Comparison of ENCODE assay signal across 10 mouse cellular contexts in genomic region chr10:59864232-59864875, GRCm38 (mm10). TPM values are rescaled to one million over a fixed set of nuclear protein-coding genes. Genes with fewer than 3 reads are reported as not detected.
DNase-seq lines count a peak whose midpoint lies in the region; ATAC-seq and TF ChIP-seq lines count a peak whose summit lies in the region.
"Had no signal": no experiment of that assay in that cellular context is flagged by ENCODE, and none has a peak within 500 bp of the region (broad histone marks: within the 10 kb centered on the region; RNA-seq: fewer than 3 reads in every experiment).

No protein-coding gene starts in this region.

- H3K4me3 ChIP-seq in kidney, embryonic 15.5 days (replicated peaks): no peak overlapping the region
- H3K4me3 ChIP-seq in kidney, adult 2 months (ENCODE audit: insufficient read depth, low read depth, low read length): no peak overlapping the region
- peak overlapping the region; percentile 57 for H3K4me3 ChIP-seq in E14TG2a.4 (replicated peaks; ENCODE audit: low read length)
- H3K4me3 ChIP-seq in hindbrain, embryonic 14.5 days (replicated peaks; ENCODE audit: low read length): no peak overlapping the region
- H3K4me3 ChIP-seq in myocyte: no peak overlapping the region
- H3K4me3 ChIP-seq: erythroblast, embryonic 14.5 days had no signal

- H3K27ac ChIP-seq in kidney, embryonic 15.5 days: peak overlapping the region; percentile 59
- no peak overlapping the region for H3K27ac ChIP-seq in kidney, adult 2 months (ENCODE audit: insufficient read depth, low read depth, low read length)
- no peak overlapping the region for H3K27ac ChIP-seq in hindbrain, embryonic 14.5 days

- no peaks in the 10 kb centered on the region for H3K79me2 ChIP-seq in myocyte (ENCODE audit: control insufficient read depth, insufficient read depth)

- H3K4me1 ChIP-seq in kidney, embryonic 15.5 days: peaks cover 27% of the 10 kb centered on the region
- H3K4me1 ChIP-seq in kidney, adult 2 months (ENCODE audit: control insufficient read depth, insufficient read depth, low read length): no peaks in the 10 kb centered on the region
- peaks cover 75% of the 10 kb centered on the region for H3K4me1 ChIP-seq in E14TG2a.4 (replicated peaks; ENCODE audit: low read depth, low read length)
- peaks cover 14% of the 10 kb centered on the region; the same call in 1 of the 2 replicates for H3K4me1 ChIP-seq in hindbrain, embryonic 14.5 days (replicated peaks; ENCODE audit: control insufficient read depth, insufficient read depth, low read length)

- no peaks in the 10 kb centered on the region for H3K27me3 ChIP-seq in kidney, embryonic 15.5 days
- H3K27me3 ChIP-seq in kidney, adult 2 months (replicated peaks; ENCODE audit: control insufficient read depth, insufficient read depth, low read length): no peaks in the 10 kb centered on the region
- H3K27me3 ChIP-seq in E14TG2a.4 (ENCODE audit: insufficient read depth, low read length): 0 out of 2 replicates have a peak, but pooled peaks cover 2% of the 10 kb centered on the region
- no peaks in the 10 kb centered on the region for H3K27me3 ChIP-seq in hindbrain, embryonic 14.5 days (ENCODE audit: control insufficient read depth, insufficient read depth, low read length)
- H3K27me3 ChIP-seq in myocyte (ENCODE audit: control insufficient read depth, insufficient read depth, insufficient read length): no peaks in the 10 kb centered on the region

- DNase-seq in kidney, adult 2 months: no peak
- no peak for DNase-seq in hindbrain, embryonic 14.5 days (ENCODE audit: low spot score)
- DNase-seq in ovary, postnatal 14 days (ENCODE audit: low spot score): no peak
- no peak for DNase-seq in left cerebral cortex, adult 8-10 months (ENCODE audit: low spot score in 2 of 2)
- no peak for DNase-seq in cerebellum, postnatal 4 days (ENCODE audit: low spot score in 2 of 2)

- 64% methylated on average over 19 of the region's 19 CpGs for WGBS in kidney, embryonic 15.5 days
- WGBS in kidney, adult 2 months: 77% methylated on average over 19 of the region's 19 CpGs
- WGBS in hindbrain, embryonic 14.5 days: 48% methylated on average over 19 of the region's 19 CpGs

- no peaks in the 10 kb centered on the region for H3K9me3 ChIP-seq in kidney, embryonic 15.5 days (replicated peaks)
- H3K9me3 ChIP-seq in E14TG2a.4 (ENCODE audit: low read length): no peaks in the 10 kb centered on the region
- H3K9me3 ChIP-seq in hindbrain, embryonic 14.5 days (ENCODE audit: control insufficient read depth, low read length): no peaks in the 10 kb centered on the region
- H3K9me3 ChIP-seq: G1E had no signal

- TF ChIP-seq POLR2A in kidney, adult 2 months (IDR thresholded peaks at IDR 0.05; ENCODE audit: low read depth, low read length): no peak
- TF ChIP-seq POLR2A in myocyte (IDR thresholded peaks at IDR 0.05; ENCODE audit: insufficient read length, low read depth): peak; percentile 25

- no peak for ATAC-seq in kidney, embryonic 15.5 days (replicated peaks; ENCODE audit: low FRiP score)
- peak; percentile 37; the same call in 1 of the 2 replicates for ATAC-seq in hindbrain, embryonic 14.5 days (ENCODE audit: low FRiP score)

- H3K4me2 ChIP-seq in kidney, embryonic 15.5 days: no peak overlapping the region
- H3K4me2 ChIP-seq in hindbrain, embryonic 14.5 days (replicated peaks): no peak overlapping the region
- H3K4me2 ChIP-seq in myocyte (ENCODE audit: low read depth): no peak overlapping the region

- H3K9ac ChIP-seq in kidney, embryonic 15.5 days: no peak overlapping the region
- no peak overlapping the region for H3K9ac ChIP-seq in hindbrain, embryonic 14.5 days

- no peak overlapping the region for H3ac ChIP-seq in myocyte (ENCODE audit: control insufficient read depth, insufficient read length)

- TF ChIP-seq CTCF in kidney, adult 2 months (conservative IDR thresholded peaks at IDR 0.05; ENCODE audit: insufficient read depth, insufficient read length, low read depth, low read length): no peak
- TF ChIP-seq CTCF in E14TG2a.4 (conservative IDR thresholded peaks at IDR 0.05; ENCODE audit: low read length): no peak

- peaks cover 4% of the 10 kb centered on the region; the same call in 1 of the 2 replicates for H3K36me3 ChIP-seq in kidney, embryonic 15.5 days
- no peaks in the 10 kb centered on the region for H3K36me3 ChIP-seq in kidney, adult 2 months (ENCODE audit: control insufficient read depth, insufficient read depth, low read length)
- H3K36me3 ChIP-seq in E14TG2a.4 (ENCODE audit: insufficient read depth, low read length) (no peaks in the 10 kb centered on the region), myocyte (ENCODE audit: control insufficient read depth, insufficient read depth) (no peaks in the 10 kb centered on the region)
- H3K36me3 ChIP-seq in hindbrain, embryonic 14.5 days (replicated peaks; ENCODE audit: control insufficient read depth, insufficient read depth): no peaks in the 10 kb centered on the region

TF ChIP-seq in myocyte, 11 proteins besides CTCF, POLR2A, EP300 and RAD21:
- TF ChIP-seq MYOG (IDR thresholded peaks at IDR 0.05; ENCODE audit: control insufficient read depth in 1 of 3, insufficient read depth in 1 of 3, insufficient read length in 2 of 3, low read depth in 2 of 3) (no peak), POLR2AphosphoS2 (IDR thresholded peaks at IDR 0.05; ENCODE audit: insufficient read length, low read depth) (no peak), CEBPB (IDR thresholded peaks at IDR 0.05; ENCODE audit: insufficient read depth, poor library complexity, severe bottlenecking) (no peak), USF1 (IDR thresholded peaks at IDR 0.05; ENCODE audit: low read depth) (no peak), REST (IDR thresholded peaks at IDR 0.05; ENCODE audit: insufficient read depth, insufficient read length) (no peak), MAX (IDR thresholded peaks at IDR 0.05; ENCODE audit: low read depth) (no peak), E2F4 (IDR thresholded peaks at IDR 0.05; ENCODE audit: insufficient read depth) (no peak), TCF12 (IDR thresholded peaks at IDR 0.05; ENCODE audit: insufficient read depth, poor library complexity, severe bottlenecking) (no peak), TCF3 (IDR thresholded peaks at IDR 0.05; ENCODE audit: insufficient read length, low read depth) (no peak), SRF (IDR thresholded peaks at IDR 0.05; ENCODE audit: control insufficient read depth, insufficient read length, low read depth) (no peak), MYOD1 (IDR thresholded peaks at IDR 0.05; ENCODE audit: control insufficient read depth in 1 of 3, insufficient read length in 2 of 3, low read depth in 2 of 3) (no peak)

RNA-seq across cellular contexts. Expression of gene Dnajb12, which starts 15.0 kb away (rescaled TPM):
- 27.1 and 30.2 TPM in 2 replicates for polyA plus RNA-seq in kidney, embryonic 15.5 days (2015; fragmentation: Nextera tagmentation; extraction: Ambion mirVana)
- 85.8 and 87.3 TPM in 2 replicates for polyA plus RNA-seq in kidney, adult 2 months (2012; rRNA removed)
- polyA plus RNA-seq in hindbrain, embryonic 14.5 days (2014; fragmentation: Nextera tagmentation; extraction: Ambion mirVana): 20.6 and 22.5 TPM in 2 replicates
- polyA plus RNA-seq in myocyte (2012; fragmentation: generic; extraction: Trizol): 45.2 TPM
- 10 to 100 TPM; 50.8 to 56.3 (median 54.1) TPM for total RNA-seq in left cerebral cortex, adult 8-10 months (2022)
